Mouse (Mus musculus): ENCODE measurements around the gene Mettl27. TPM values are rescaled to one million over a fixed set of nuclear protein-coding genes. Genes with fewer than 3 reads are reported as not detected.
"Not testable (repeated sequence)": the region's sequence is repeated elsewhere in the genome, so short reads cannot be mapped to it uniquely, and the experiment has no call there.

Gene Mettl27
- total RNA-seq, 2 experiments from 2014 or later, result 18.5 to 29.9 TPM

- no peak for DNase-seq
Observed at GRCm38 (mm10) chr5:134920106-134920687, 12.0 kb upstream of the Mettl27 start.

DNA sequence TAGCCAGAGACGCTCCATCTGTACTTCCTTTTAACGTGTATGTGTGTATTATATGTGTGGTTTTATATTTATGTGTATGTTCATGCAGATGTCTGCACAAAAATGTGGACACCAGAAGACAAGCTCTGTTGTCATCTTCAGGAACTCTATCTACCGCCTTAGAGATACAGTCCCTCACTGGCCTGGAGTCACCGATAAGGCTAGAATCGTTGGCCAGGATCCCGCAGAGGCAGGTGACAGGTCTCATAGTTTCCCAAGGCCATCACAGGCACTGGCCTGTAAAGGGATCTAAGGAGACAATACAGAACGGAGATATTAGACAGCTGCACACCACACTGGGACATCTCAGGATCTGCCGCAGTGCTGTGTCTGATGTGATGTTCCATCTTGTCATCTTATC lies 11.1 kb upstream of the Mettl27 start:
- no peak for DNase-seq

DNA sequence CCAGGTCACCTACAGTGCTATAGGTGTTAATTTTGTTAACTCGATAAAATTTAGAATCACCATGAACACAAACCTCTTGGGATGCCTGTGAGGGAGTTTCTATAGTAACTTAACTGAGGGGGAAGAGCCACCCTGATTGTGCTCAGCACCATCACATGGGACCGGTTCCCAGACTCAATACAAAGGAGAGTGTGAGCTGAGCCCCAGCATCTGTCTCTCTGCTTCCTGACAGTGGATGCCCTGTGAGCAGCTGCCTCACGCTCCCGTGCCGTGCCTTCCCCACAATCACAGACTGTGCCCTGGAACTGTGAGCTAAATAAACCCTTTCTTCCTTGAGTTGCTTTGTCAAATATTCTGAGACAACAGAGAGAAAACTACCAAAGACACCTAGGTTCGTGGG lies 9.0 kb upstream of the Mettl27 start:
- no peak for DNase-seq

DNA sequence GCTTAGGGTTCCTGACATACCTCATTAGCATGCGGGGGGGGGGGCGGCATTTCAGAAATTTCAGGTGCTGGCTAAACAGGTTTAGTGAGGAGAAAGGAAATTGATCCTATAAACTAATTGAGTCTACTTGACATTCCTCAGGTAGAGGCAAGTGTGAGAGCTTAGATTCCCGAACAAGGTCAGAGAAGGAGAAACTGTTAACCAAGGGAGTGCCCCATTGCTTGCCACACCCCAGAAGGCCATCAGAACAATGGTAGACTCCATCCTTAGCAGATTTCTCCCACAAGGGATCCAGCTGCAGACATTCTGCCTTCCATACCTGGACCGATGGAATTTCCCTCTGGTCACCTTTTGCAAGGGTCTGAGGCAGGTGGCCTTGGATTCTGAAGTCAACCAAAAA lies 5.4 kb upstream of the Mettl27 start:
- no peak for DNase-seq

- no peak for DNase-seq
Observed at GRCm38 (mm10) chr5:134929988-134930387, 2.2 kb upstream of the Mettl27 start.

GRCm38 (mm10) chr5:134932903-134933276 lies 722 bp downstream of the Mettl27 start:
- peak; percentile 60 to 69 for DNase-seq

GRCm38 (mm10) chr5:134933281-134933680 lies 1.1 kb downstream of the Mettl27 start:
- DNase-seq, result no peak

- not testable (repeated sequence) for DNase-seq
Observed at GRCm38 (mm10) chr5:134933686-134934085, 1.5 kb downstream of the Mettl27 start.

DNA sequence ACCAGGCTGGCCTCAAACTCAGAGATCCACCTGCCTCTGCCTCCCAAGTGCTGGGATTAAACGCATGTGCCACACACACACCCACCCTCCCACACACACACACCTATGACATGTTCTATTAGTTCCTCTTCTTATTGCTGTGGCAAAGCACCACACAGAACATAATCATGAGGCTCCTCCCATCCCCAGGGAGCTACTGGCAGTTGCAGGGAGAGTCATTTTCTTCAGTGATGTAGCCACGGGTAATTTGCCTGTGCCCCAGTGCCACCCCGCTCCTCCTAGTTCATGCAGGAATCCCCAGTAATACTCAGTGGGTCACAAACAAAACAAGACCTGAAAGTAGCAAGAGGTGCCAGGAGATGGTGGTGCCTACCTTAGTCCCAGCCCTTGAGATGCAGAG lies 2.5 kb downstream of the Mettl27 start:
- no peak for DNase-seq

GRCm38 (mm10) chr5:134936051-134936450 lies 3.9 kb downstream of the Mettl27 start:
- no peak for DNase-seq

DNA sequence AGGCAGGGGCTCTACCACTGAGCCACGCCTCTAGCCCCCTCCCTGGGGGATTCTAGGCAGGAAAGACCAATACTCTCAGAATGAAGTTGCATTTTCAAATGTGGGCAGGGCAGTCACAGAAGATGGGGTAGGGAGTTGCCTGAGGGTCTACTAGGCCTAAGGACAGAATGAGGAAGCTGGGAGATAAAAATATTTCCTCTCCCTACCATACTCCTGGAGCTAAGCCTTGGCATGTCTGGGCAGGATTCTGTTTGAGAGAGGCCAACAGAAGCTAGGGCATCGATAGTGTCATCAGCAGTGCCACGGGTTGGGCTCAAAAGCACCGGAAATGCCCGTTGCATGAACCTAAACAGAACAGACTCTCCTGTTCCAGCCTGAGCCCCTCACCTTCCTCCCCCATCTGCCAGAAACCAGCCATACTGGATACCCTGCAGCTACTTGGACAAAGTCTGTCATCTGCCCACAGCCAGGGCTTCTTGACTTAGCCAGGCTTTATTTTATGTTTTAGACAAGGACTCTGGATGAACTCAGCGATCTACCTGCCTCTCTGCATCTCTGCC lies 4.5 kb downstream of the Mettl27 start:
- no peak for DNase-seq

DNA sequence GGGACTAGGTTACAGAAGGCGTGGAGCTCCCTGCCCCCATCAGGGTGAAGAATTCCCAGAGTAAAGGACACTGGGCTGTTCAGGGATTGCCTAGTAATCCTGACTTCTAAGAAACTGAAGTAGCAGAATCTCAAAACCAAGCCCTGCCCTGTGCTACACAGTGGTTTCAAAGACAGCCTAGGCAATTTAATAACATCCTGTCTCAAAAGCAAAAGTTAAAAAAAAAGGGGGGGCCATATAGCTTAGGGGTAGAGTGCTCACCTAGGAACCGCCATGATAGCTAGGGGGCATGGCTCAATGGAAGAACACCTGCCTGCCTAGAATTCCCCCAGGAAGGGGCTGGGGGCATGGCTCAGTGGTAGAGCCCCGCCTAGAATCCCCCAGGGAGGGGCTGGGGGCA lies 6.9 kb downstream of the Mettl27 start:
- no peak for DNase-seq

DNA sequence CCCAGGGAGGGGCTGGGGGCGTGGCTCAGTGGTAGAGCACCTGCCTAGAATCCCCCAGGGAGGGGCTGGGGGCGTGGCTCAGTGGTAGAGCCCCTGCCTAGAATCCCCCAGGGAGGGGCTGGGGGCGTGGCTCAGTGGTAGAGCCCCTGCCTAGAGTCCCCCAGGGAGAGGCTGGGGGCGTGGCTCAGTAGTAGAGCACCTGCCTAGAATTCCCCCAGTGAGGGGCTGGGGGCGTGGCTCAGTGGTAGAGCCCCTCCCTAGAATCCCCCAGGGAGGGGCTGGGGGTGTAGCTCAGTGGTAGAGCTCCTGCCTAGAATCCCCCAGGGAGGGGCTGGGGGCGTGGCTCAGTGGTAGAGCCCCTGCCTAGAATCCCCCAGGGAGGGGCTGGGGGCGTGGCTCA lies 7.4 kb downstream of the Mettl27 start:
- DNase-seq, result not testable (repeated sequence)

DNA sequence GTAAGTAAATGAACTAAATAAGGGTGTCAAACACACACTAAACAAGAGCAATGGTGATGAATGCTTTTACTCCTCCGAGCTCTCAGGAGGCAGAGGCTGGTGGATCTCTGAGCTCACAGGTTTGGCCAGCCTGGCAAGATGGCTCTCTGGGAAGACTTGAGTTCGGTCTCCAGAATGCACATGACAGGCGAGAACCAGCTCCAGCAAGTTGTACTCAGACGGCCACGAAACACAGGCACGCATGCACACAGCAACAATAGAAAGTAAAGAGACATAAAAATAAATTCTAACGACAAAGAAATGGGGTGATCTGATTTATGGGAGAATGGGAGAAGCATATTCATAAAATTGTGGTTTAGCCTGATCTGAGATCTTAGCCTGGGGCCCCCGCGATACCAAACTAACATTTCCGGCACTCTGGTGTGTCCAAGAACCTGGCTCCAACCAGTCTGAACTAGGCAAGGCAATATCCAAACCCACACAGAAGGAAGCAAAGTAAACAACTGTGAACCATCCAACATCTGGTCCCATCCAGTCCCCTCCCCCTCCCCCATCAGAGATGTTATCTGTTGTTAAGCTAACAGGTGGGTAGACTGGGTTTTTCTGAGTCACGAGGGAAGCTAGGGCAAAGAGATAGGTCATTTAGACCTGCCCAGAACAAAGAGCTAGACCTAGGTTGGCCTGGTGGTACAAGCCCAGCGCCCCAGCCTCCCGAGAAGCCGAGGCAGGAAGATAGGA lies 9.5 kb downstream of the Mettl27 start:
- DNase-seq, result no peak

- peak; percentile 52 to 60 for DNase-seq
Observed at GRCm38 (mm10) chr5:134942740-134943139, 10.6 kb downstream of the Mettl27 start.

- DNase-seq, result no peak
Observed at GRCm38 (mm10) chr5:134944179-134944578, 12.0 kb downstream of the Mettl27 start.

GRCm38 (mm10) chr5:134945266-134945959 lies 13.2 kb downstream of the Mettl27 start:
- DNase-seq, result no peak

DNA sequence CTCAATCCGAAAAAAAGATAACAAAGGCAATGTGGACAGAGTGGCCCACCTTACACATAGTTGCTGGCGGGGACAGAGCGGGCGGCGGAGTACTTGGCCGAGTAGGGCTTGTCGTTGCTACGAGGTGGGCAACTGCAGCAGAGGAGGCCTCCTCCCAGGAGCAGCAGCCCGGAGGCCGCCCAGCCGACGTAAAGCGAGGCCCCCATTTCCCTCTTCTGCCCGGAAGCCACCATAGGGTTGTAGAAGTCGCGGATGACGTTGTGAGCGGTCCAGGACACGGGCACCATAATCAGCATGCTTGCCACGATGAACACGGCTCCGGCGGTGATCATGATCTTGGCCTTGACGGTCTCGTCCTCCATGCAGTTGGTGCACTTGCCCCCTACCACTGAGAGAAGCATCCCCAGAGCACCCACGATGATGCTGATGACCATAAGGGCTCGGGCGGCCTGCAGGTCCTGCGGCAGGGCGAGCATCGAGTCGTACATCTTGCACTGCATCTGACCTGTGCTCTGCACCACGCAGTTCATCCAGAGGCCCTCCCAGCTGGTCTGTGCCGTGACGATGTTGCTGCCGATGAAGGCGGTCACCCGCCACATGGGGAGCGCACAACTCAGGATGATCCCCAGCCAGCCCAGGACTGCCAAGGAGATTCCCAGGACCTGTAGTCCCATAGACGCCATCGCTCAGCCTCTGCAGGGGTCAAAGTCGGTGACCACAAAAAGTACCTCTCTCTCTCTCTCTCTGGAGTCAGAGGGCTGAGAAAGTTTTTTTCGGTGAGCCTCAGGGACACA lies 14.1 kb downstream of the Mettl27 start:
- DNase-seq, result no peak

- no peak for DNase-seq
Observed at GRCm38 (mm10) chr5:134946857-134947255, 14.7 kb downstream of the Mettl27 start, which contains the start of gene Cldn4. Cldn4 (minus strand) TSS chr5:134946934.

DNA sequence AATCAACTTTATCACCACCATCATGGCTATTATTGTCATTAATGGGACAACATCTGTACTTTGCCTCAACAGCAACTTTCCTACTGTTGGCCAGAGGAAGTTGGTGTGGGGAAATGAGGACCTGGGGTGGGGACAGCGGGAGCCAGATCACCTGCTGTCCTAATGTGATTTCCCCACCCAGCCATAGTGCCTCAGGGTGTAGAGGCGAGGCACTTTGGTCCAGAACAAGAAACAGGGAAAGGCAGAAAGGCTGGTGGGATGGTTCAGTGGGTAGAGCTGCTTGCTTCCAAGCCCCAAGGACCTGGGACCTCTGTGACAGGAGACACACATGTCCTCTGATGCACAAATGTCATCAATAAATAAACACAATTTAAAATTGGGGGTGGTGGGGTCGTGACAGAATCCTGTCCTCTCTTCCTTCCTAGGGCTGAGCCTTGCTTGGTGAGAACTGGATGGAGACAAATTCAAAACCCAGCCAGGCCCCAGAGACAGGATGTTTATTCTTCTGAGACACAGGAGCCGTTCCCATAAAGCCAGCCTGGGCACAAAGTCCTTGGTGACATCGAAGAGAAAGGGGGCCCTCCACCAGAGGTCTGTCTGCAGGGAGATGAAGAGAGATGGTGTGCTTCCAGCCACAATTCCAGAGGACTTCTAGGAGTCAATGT lies 15.4 kb downstream of the Mettl27 start:
- DNase-seq, result no peak

DNA sequence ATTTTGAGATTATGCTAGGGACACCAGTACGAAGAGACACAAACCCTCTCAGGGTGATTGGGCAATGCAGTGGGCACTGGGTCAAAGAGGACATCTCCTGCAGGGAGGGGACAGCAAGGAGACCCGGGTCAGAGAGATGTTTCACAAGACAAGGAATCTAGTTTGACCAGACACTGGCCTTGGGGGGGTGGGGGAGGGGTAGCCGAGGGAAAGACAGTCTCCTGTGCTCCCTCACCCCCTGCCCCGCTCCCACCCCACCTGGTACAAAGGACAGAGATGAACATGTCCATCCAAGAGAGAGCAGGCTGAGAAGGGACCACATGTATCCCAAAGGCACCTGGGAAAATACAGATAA lies 15.9 kb downstream of the Mettl27 start:
- no peak for DNase-seq

Measured in adrenal gland, postnatal 36 days (tissue).